Mouse (Mus musculus): Measurements from ENCODE around the gene Pde8b. TPM values are rescaled to one million over a fixed set of nuclear protein-coding genes. Genes with fewer than 3 reads are reported as not detected.

The Pde8b gene
- under 1 TPM; 0.06 to 0.40 TPM for polyA plus RNA-seq (2012; fragmentation: generic; extraction: Trizol)

DNA sequence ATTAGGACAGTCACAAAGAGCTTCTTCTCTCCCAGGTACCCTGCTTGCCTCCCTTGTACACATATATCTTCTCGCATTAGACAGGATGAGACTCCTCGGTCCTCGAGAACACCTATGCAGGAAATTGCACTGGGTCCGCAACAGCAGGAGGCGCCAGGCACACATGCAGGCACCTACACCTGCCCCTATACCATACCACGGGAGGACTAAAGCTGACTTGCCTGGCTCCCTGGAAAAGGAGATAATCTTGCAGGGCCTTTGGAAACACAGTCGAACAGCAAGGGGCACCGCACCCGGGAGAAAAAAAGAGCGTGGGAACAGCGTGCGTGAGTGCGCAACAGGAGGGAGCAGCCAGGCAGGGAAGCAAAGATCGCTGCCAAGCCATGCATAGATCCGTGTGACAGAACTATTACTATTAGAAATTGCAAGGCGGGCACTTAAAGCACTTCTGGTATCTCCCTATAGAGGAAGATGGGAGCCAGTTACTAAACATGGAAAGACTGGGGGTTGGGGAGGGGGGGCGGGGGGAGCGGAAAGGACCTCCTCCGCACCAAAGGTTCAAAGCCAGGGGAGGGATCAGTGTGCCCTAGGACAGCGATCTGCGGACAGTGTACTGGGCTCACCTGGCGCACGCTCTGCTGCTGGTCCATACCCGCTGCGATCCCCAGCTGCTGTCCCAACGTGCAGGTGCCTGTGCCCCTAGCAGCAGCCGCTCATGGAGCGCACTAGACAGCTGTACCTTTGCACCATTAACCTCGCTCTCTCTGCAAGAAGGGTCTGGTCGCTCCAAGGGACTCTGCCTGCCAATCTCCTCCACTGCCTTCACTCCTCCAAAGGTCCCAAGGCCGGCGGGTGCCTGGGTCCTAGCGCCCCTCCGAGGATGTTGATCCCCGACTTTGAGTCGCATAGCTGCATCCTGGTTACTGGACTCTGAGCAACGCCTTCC is at the start of gene Pde8b:
Pde8b (minus strand) TSS at position 826 of the 946 bp plus-strand sequence.

DNA sequence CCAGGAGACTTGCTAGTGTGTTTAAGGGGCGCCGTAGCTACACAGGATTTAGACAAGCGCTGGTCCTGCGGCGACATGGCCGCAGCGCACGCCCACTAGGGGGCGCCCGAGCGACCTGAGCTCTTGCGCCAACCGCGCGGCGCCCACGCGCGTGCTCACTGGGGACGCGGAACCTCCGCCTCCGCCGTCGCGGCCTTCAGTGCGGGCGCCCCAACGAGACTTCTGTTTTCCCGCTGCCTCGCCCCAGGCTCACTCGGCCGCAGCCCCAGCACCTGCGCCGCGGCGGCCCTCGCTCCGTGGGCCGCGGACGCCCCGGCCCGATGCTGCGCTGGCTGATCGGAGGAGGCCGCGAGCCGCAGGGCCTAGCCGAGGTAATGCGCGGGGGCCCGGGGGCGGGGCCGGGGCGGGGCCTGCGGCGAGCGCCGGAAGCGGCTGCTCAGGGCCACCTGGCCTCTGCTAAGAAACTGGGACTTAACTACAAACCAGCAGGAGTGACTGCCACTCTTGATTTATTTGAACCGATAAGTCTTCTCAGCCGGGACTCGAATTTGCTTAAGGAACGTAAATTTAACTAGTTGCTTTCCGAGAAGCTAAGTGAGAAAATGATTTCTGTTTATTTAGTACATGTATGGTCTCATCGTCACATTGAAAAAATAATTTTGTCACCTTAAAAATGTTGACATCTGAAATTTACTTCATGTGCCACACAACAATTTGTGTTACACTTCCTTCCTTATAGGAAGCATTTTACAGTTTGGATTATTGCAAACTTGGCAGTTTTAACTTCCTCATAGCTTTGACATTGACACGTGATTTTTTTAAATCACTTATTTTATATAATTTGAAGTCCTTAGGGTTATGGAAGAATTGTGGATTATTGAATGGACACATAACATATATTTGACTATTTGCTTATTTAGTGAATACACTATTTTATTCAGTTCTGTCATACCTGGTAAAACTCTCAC is 273.6 kb downstream of the Pde8b start, which contains the start of gene Wdr41:
Wdr41 (plus strand) TSS at position 126 of the 968 bp plus-strand sequence.

Other genes with a start within 250 kb of the Pde8b start
- 10 to 100 TPM in 1 of 2 experiments, 1 to 10 TPM in 1; 8.0 to 35.9 TPM for gene Zbed3, start 73.3 kb upstream of the Pde8b start, polyA plus RNA-seq (2012; fragmentation: generic; extraction: Trizol)
- gene Aggf1, start 125.0 kb upstream of the Pde8b start, polyA plus RNA-seq (2012; fragmentation: generic; extraction: Trizol): 10 to 100 TPM in 1 of 2 experiments, 1 to 10 TPM in 1; 1.8 to 17.9 TPM
- gene Crhbp, start 194.6 kb upstream of the Pde8b start, polyA plus RNA-seq (2012; fragmentation: generic; extraction: Trizol): not detected
- gene S100z, start 228.4 kb upstream of the Pde8b start, polyA plus RNA-seq (2012; fragmentation: generic; extraction: Trizol): not detected

All from C3H10T1/2 (cell line).